Mouse (Mus musculus) left cerebral cortex, adult 18-20 months (tissue): ENCODE measurements around the gene Cox4i1. TPM values are rescaled to one million over a fixed set of nuclear protein-coding genes. Genes with fewer than 3 reads are reported as not detected.

Experiments used
- total RNA-seq, 2 experiments: library from RNA; stranded (reverse); gene quantifications; 2 replicates each; pipeline ENCODE4 v1.2.3; 2021

Cox4i1 gene
- total RNA-seq, 2 experiments from 2014 or later: 1,182 TPM

Other genes with a start within 250 kb of the Cox4i1 start
- 1 to 10 TPM; 2.1 to 2.4 TPM for gene Gins2, start 78.9 kb upstream of the Cox4i1 start, total RNA-seq
- 10 to 100 TPM; 10.1 to 15.6 TPM for gene 1190005I06Rik, start 20.6 kb upstream of the Cox4i1 start, total RNA-seq
- under 1 TPM; 0.59 to 0.91 TPM for gene Gm27021, start 143 bp upstream of the Cox4i1 start, total RNA-seq
- 10 to 100 TPM; 71.4 to 79.7 TPM for gene Emc8, start 351 bp downstream of the Cox4i1 start, total RNA-seq
- 1 to 10 TPM; 4.1 to 4.8 TPM for gene Irf8, start 68.1 kb downstream of the Cox4i1 start, total RNA-seq